Mouse (Mus musculus) ES-E14 (cell line): ENCODE results near the gene Adam22. TPM values are rescaled to one million over a fixed set of nuclear protein-coding genes. Genes with fewer than 3 reads are reported as not detected.

Experiments
- DNase-seq: peaks from one replicate; pipeline ENCODE4 v3.0.0-alpha.2; 2013; ENCODE audit warnings: low read depth, low spot score
- H3K27ac ChIP-seq: 2 replicates; pipeline ENCODE4 v1.5.1; 2012; ENCODE audit warnings: low read depth, mild to moderate bottlenecking, low read length, moderate library complexity, mixed read lengths; ENCODE audit not compliant: poor library complexity, insufficient read depth, severe bottlenecking
- H3K36me3 ChIP-seq: 2 replicates; pipeline ENCODE4 v1.6.1; 2012; ENCODE audit warnings: mild to moderate bottlenecking, low read length, moderate library complexity, mixed read lengths; ENCODE audit not compliant: control insufficient read depth, poor library complexity, insufficient read depth, severe bottlenecking
- H3K4me1 ChIP-seq, 2 experiments: fragments of 150-350 bp in 1 of 2; sonication (generic) in 1 of 2; 2 replicates each; pipeline ENCODE4 v1.6.1; 2012; ENCODE audit warnings: low read length in 2 of 2, mild to moderate bottlenecking in 1 of 2, mixed read lengths in 1 of 2; ENCODE audit not compliant: control insufficient read depth in 2 of 2, insufficient read depth in 2 of 2, poor library complexity in 1 of 2
- H3K4me3 ChIP-seq, 2 experiments: fragments of 150-350 bp in 1 of 2; sonication (generic) in 1 of 2; 2 replicates each; pipeline ENCODE4 v1.5.1; 2012; ENCODE audit warnings: low read length in 2 of 2, low read depth in 1 of 2, mild to moderate bottlenecking in 1 of 2, mixed read lengths in 1 of 2; ENCODE audit not compliant: insufficient read depth in 1 of 2, poor library complexity in 1 of 2, severe bottlenecking in 1 of 2
- H3K9ac ChIP-seq: 2 replicates; pipeline ENCODE4 v1.6.1; 2012; ENCODE audit warnings: low read depth, mild to moderate bottlenecking, low read length, mixed read lengths; ENCODE audit not compliant: poor library complexity, insufficient read depth, severe bottlenecking
- H3K9me3 ChIP-seq: fragments of 150-350 bp; sonication (generic); 2 replicates; pipeline ENCODE4 v1.6.1; 2012; ENCODE audit warnings: low read depth, mild to moderate bottlenecking, low read length; ENCODE audit not compliant: control insufficient read depth, insufficient read depth
- CHD2 ChIP-seq: IDR thresholded peaks from 2 replicates; pipeline ENCODE4 v1.6.1; 2014; ENCODE audit warnings: mild to moderate bottlenecking, low read depth, low read length, inconsistent platforms
- HCFC1 ChIP-seq: IDR thresholded peaks from 2 replicates; pipeline ENCODE4 v1.6.1; 2012; ENCODE audit warnings: low read length, inconsistent platforms, borderline replicate concordance; ENCODE audit not compliant: insufficient read depth
- MAFK ChIP-seq: IDR thresholded peaks from 2 replicates; pipeline ENCODE4 v1.6.1; 2014; ENCODE audit warnings: mild to moderate bottlenecking, low read depth, low read length, inconsistent platforms; ENCODE audit not compliant: insufficient read depth
- ZC3H11A ChIP-seq: IDR thresholded peaks from 2 replicates; pipeline ENCODE4 v1.6.1; 2012; ENCODE audit warnings: low read depth, mild to moderate bottlenecking, inconsistent platforms, low read length, borderline replicate concordance
- ZNF384 ChIP-seq: IDR thresholded peaks from 2 replicates; pipeline ENCODE4 v1.6.1; 2012; ENCODE audit warnings: low read depth, low read length, inconsistent platforms
- in situ Hi-C, 2 experiments: fragments of 600-800 bp; cut with MboI; formaldehyde crosslinking; loops; one replicate each; pipeline ENCODE4 v1.15.1; 2025; ENCODE audit warnings: low sequenced_read_pairs in 2 of 2, inconsistent platforms in 1 of 2; ENCODE audit not compliant: unreplicated experiment in 2 of 2
- total RNA-seq: library from RNA; depleted of rRNA; stranded (reverse); fragments of 300-350 nt; gene quantifications from 2 replicates; pipeline ENCODE4 v1.2.3, GENCODE M21; 2012

The Adam22 gene
- total RNA-seq, 1 experiment: 11.5 TPM

DNA sequence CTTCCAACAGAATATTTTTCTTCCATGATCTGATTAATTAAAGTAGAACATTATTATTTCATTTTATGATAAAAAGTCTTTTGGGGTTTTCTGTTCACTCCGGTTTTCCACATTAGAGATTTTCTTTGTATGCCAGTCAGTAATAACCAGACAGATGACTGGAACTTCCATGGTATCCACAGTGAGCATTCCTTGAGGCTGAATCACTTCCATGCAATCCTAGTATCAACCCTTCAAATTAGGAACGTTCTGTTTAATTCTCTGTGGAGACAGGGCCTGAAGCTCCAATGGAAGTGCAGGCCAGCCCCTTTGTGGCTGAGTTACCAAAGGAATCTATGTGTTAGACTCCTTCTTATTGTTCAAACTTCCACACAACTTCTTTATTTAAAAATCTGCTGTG, 247.9 kb downstream of the Adam22 start:
- in situ Hi-C loops: no loop called here
- Histone ChIP-seq H3K4me1 (no peaks in the 10 kb centered on the region), H3K4me3 (no peak overlapping the region), H3K9ac (no peak overlapping the region), H3K36me3 (no peaks in the 10 kb centered on the region), H3K27ac (no peak overlapping the region), H3K9me3 (no peaks in the 10 kb centered on the region)
- no peak for DNase-seq
- no peak for TF ChIP-seq ZC3H11A

DNA sequence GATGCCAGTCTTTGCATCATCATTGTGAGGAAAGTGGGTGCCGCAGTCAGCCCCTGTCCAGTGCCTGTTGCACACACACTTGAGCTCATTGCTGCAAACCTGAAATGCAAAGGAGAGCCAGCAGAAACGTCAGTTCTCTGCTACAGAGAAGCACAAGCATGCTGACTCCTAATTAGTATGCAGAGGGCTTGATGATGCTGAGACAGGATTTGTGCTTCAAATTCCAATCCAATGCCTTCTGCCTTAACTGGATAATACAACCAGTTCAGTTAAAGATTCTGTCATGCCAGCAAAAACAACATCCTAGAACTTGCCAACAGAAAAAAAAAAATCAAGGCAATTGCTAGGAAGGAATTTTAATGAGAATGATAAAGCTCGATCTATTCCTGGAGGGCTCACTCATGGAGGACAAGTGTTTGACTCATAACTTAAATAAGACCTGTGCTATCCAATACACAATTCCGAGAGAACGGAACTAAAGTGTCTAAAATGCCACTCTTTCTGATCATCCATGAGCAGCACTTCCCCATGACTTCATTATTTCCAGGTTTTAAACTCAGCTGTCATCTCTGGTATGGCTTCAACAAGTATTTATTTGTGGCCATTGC, 251.3 kb downstream of the Adam22 start:
- Histone ChIP-seq H3K36me3 (no peaks in the 10 kb centered on the region), H3K4me3 (no peak overlapping the region), H3K9me3 (no peaks in the 10 kb centered on the region), H3K27ac (no peak overlapping the region), H3K9ac (no peak overlapping the region), H3K4me1 (no peaks in the 10 kb centered on the region)
- in situ Hi-C loops: no loop called here
- TF ChIP-seq ZC3H11A (no peak), ZNF384 (no peak)
- no peak for DNase-seq

DNA sequence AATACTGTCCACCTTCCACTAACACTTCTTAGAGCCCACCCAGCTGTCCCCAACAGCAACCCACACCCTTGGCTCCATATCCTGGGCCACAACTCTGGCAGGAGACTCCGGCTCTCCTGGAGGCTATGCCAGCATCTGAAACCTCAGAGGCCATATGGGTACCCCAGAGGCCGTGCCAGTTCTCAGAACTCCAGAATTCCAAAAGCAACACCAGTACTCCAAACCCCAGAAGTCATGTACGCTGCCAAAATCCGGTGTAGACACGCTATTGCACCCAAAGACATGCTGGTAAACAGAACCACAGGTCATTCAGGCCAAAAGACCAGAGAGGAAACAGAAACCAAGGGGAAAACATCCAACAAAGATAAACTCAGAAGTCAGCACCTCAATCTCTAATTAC, 255.7 kb downstream of the Adam22 start:
- H3K27ac ChIP-seq: no peak overlapping the region
- no peak overlapping the region for H3K9ac ChIP-seq
- H3K4me3 ChIP-seq: no peak overlapping the region
- no peak for TF ChIP-seq ZC3H11A
- TF ChIP-seq CHD2: no peak
- TF ChIP-seq MAFK: no peak
- no peak for TF ChIP-seq HCFC1
- no peak for TF ChIP-seq ZNF384
- in situ Hi-C loops: no loop called here
- H3K36me3 ChIP-seq: no peaks in the 10 kb centered on the region
- no peak for DNase-seq
- no peaks in the 10 kb centered on the region for H3K9me3 ChIP-seq
- no peaks in the 10 kb centered on the region for H3K4me1 ChIP-seq

DNA sequence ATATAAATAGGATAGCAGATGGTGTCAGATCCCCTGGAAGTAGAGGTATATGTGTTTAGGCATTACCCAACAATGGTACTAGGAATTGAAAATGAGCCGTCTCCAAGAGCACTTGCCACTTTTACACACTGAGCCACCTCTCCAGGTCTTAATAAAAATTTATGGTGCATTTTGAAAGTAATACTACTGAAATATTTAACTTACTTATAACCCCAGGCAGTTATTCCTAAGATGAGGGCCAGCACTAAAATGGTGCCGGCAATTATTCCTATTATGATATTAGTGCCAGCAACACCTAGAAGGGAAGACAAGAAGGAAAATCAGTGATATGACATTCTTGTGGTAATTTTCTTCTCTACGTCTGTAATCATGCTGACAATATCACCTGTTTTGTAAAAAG, 256.3 kb downstream of the Adam22 start:
- Histone ChIP-seq H3K36me3 (no peaks in the 10 kb centered on the region), H3K9me3 (no peaks in the 10 kb centered on the region), H3K4me1 (no peaks in the 10 kb centered on the region), H3K4me3 (no peak overlapping the region), H3K9ac (no peak overlapping the region), H3K27ac (no peak overlapping the region)
- DNase-seq: no peak
- TF ChIP-seq ZC3H11A: no peak
- no peak for TF ChIP-seq ZNF384
- TF ChIP-seq HCFC1: no peak
- TF ChIP-seq MAFK: no peak
- in situ Hi-C loops: no loop called here

DNA sequence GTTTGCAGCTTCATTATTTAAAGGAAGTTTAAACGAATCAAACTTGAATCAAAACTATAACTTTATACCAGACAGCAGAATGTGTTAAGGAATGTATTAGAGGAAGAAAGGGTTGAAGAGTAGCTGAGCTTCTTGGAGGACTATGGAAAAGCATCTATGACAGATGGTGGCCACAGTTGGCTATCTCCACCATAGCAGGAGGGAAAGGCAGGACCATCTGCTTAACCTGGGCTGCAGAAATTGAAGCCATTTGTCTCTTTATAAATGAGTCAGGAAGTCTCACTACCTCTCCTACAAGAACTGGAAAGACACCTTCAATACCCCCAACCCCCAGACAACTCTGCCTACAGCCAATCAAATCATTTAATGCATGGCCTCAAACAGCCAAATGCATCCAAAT, 272.3 kb downstream of the Adam22 start:
- no peak overlapping the region for H3K27ac ChIP-seq
- in situ Hi-C loops: no loop called here
- no peak overlapping the region for H3K4me3 ChIP-seq
- TF ChIP-seq ZNF384 (no peak), HCFC1 (no peak), MAFK (no peak), ZC3H11A (no peak), CHD2 (no peak)
- H3K4me1 ChIP-seq: no peaks in the 10 kb centered on the region
- DNase-seq: no peak
- H3K9me3 ChIP-seq: no peaks in the 10 kb centered on the region
- H3K9ac ChIP-seq: no peak overlapping the region
- no peaks in the 10 kb centered on the region for H3K36me3 ChIP-seq
